Mouse (Mus musculus): Measurements from ENCODE around the gene Slc26a10. TPM values are rescaled to one million over a fixed set of nuclear protein-coding genes. Genes with fewer than 3 reads are reported as not detected.

Slc26a10 gene
- 5.5 and 6.6 TPM in 2 replicates for polyA plus RNA-seq (2012; rRNA removed)

DNA sequence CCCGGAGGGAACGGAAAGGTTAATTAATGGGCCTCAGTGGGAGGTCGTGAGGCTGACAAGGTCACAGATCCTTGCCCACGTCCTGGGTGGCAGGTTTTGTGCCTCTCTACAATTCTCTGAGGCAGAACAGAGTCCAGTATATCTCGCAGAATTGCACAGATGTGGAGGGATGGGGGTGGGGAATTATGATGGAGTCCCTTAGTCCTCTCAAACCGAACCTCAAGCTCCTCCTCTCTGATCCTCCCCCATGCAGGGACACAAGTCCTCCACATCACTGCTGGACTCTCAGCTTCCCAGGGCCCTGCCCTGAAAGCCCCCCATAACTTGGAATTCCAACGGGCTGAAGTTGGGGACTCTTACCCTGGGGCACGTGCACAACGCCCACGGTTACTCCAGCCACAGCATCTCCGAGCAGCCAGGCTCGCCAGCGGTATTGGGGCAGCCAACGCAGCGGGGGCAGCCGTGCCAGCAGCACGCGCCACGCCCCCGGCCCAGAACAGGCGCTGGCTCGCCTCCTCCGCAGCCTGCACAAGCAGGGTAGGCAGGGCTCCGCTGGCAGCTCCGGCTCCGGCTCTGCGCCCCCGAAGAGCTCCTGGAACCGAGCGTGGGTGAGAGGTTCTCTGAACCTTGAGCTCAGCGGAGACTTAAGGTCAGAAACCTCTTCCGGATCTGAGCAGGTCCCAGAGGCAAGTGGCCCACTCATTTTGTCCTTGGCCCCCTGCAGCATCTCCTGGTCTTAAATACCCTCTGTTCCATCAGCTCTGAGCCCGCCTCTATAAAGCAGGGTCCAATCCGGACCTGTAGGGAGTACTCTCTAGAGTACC lies at the start of gene Slc26a10:
TSS of gene Slc26a10 (minus strand) at position 775 of the 824 bp plus-strand sequence.
- peak in 1 of 2 experiments; percentile 70 for DNase-seq (ENCODE audit: extremely low spot score in 1 of 2, low spot score in 1 of 2)

GRCm38 (mm10) chr10:127228897-127229296 lies 48.5 kb upstream of the Slc26a10 start:
- peak in 1 of 2 experiments; percentile 91 for DNase-seq (ENCODE audit: extremely low spot score in 1 of 2, low spot score in 1 of 2)

- peak in 1 of 2 experiments; percentile 56 for DNase-seq (ENCODE audit: extremely low spot score in 1 of 2, low spot score in 1 of 2)
Observed at GRCm38 (mm10) chr10:127227163-127227562, 46.7 kb upstream of the Slc26a10 start.

DNA sequence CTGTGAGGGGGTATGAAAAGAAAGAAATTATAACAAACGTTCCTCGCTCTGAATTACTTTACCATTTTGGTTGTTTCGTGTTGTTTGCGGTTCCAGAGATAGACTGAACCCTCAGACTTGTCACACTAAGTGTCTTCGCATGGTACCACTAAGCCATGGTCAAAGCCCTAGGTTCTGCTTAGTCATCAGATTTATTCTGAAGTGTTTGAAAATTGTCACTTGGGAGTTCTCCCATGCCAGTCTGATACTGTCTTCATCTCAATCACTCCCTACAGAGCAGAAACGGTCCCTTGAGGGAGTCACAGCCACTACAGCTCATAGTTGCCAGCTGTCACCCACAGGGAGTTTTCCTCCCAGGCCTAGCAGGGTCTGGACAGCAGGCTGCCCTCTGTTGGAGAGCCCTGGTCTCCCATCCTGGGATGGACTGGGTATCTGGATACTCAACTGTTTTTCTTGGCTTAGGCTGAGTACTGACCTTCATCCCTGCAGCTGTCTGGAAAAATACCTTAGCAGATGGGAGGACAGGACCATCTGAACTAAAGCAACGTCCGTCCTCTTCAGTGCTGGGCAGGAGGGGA lies 46.0 kb upstream of the Slc26a10 start:
- DNase-seq (ENCODE audit: extremely low spot score in 1 of 2, low spot score in 1 of 2) = no peak

DNA sequence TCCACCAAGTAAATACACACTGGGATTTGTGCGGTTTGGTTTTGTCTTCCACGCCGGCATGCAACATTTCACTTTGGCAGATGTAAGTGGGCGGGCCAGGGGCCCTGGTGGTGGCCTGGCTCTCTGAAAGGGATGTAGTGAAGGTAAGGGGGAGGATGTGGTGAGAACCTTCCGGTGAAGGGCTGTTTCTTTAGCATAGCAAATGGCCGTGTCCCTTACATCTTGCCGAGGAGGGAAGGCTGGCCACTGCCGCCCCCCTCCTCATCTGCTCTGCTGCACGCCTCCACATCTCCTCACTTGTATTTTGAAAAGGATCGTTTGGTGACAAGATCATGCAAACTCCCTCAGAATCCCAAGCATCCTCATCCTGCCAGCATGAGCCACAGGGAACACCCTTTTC lies 45.3 kb upstream of the Slc26a10 start:
- DNase-seq (ENCODE audit: extremely low spot score in 1 of 2, low spot score in 1 of 2) = peak in 1 of 2 experiments; percentile 70

- no peak for DNase-seq (ENCODE audit: extremely low spot score in 1 of 2, low spot score in 1 of 2)
Observed at GRCm38 (mm10) chr10:127225213-127225612, 44.8 kb upstream of the Slc26a10 start.

GRCm38 (mm10) chr10:127218339-127218738 lies 37.9 kb upstream of the Slc26a10 start:
- no peak for DNase-seq (ENCODE audit: extremely low spot score in 1 of 2, low spot score in 1 of 2)

DNA sequence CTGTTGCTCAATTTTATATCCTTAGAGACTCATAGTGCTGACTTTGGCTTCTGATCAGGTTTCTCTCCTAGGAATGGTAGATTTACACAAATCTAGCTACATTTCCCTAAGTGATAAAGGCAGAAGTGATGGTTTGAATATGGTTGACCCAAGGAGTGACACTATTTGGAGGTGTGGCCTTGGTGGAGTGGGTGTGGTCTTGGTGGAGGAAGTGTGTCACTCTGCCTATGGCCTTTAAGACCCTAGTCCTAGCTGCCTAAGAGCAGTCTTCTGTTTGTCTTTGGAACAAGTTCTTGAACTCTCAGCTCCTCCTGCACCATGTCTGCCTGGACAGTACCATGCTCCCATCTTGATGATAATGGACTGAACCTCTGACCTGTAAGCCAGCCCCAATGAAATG lies 36.7 kb upstream of the Slc26a10 start:
- DNase-seq (ENCODE audit: extremely low spot score in 1 of 2, low spot score in 1 of 2) = no peak

DNA sequence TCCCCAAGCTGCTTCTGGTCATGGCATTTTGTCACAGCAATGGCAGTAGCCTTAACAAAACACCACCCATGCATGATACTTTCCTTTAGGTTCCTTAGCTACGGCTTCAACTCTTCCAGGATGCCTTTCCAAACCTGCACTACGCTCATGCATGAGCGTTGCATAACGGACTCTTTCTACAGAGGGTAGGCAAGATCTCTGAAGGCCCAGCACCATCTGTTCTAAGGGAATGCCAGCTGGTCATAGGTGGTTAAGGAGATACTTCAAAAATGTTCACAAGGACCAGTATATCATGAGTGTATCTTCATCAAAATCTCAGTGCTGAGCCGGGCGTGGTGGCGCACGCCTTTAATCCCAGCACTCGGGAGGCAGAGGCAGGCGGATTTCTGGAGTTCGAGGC lies 36.0 kb upstream of the Slc26a10 start:
- DNase-seq (ENCODE audit: extremely low spot score in 1 of 2, low spot score in 1 of 2) = peak in 1 of 2 experiments; percentile 74

DNA sequence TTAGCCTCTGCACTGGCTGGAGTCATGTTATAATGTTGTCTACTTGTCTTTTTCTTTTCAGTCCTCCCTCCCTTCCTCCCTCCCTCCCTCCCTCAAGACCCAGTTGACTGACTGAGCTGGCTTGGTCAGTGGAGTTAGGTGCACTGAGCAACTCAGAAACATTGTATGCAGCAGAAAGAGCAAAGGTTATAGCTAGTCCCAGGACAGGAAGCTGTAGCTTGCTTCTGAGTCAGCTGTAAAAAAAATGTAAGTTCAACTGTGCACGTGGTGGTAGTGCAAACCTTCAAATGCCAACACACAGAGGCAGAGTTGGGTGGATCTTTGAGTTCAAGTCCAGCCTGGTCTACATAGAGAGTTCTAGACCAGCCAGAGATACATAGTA lies 34.0 kb upstream of the Slc26a10 start:
- DNase-seq (ENCODE audit: extremely low spot score in 1 of 2, low spot score in 1 of 2) = no peak

GRCm38 (mm10) chr10:127213704-127214421 lies 33.4 kb upstream of the Slc26a10 start:
- no peak for DNase-seq (ENCODE audit: extremely low spot score in 1 of 2, low spot score in 1 of 2)

DNA sequence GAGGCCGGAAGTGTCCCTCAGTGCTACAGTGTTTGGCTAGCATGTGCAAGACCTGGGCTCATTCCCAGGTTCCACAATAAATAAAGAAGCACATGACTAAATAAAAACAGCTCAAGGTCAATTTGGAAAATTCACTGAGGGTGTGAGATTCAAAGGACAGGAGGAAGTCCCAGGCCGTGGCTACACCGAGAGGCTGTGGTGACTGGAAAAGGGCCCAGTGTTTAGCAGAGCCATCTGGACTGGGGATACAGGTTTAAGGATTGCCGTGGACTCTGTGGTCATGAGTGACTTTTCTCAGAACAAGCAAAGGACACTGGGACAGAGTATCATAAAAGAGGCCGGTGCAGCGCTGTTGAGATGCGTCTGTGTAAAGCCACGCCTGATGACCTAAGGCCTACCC lies 32.8 kb upstream of the Slc26a10 start:
- no peak for DNase-seq (ENCODE audit: extremely low spot score in 1 of 2, low spot score in 1 of 2)

GRCm38 (mm10) chr10:127211414-127211854 lies 31.0 kb upstream of the Slc26a10 start, which contains the start of gene Pip4k2c:
Gene Pip4k2c, minus strand, starts transcription at chr10:127211585.
- peak; percentile 85 to 93 for DNase-seq (ENCODE audit: extremely low spot score in 1 of 2, low spot score in 1 of 2)

GRCm38 (mm10) chr10:127210961-127211405 lies 30.5 kb upstream of the Slc26a10 start:
- no peak for DNase-seq (ENCODE audit: extremely low spot score in 1 of 2, low spot score in 1 of 2)

DNA sequence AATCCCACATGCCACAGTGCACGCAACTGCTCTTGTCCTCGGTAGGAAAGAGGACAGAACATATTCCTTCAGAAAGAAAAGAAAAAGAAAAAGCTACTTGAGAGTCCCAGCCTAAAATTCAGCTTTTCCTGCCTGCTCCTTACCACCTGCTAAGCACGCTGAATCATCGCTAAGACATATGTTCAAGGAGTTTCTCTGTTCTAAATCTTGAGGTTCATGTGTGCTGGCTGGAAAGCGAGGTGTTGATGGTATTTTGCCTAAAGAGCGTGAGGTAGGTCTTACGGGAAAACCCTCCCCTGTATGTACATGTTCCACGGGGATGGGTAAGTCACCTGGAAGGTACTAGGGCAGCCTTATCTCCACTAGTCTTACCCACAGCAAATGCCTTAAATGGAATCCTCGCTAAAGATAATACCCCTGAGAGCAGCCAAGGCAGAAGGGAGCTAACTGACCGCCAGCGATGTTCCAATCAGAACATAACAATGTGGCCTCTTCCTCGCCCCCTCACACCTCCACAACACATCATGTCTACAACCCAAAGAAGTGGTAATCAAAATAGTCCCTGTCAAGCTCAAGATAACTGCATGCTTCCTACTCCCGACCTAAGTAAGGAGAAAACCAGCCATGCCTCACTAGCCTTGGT lies 29.6 kb upstream of the Slc26a10 start:
- no peak for DNase-seq (ENCODE audit: extremely low spot score in 1 of 2, low spot score in 1 of 2)

- DNase-seq (ENCODE audit: extremely low spot score in 1 of 2, low spot score in 1 of 2) = peak in 1 of 2 experiments; percentile 75
Observed at GRCm38 (mm10) chr10:127208921-127209320, 28.5 kb upstream of the Slc26a10 start.

- no peak for DNase-seq (ENCODE audit: extremely low spot score in 1 of 2, low spot score in 1 of 2)
Observed at GRCm38 (mm10) chr10:127205373-127205772, 24.9 kb upstream of the Slc26a10 start.

- no peak for DNase-seq (ENCODE audit: extremely low spot score in 1 of 2, low spot score in 1 of 2)
Observed at GRCm38 (mm10) chr10:127204589-127204988, 24.1 kb upstream of the Slc26a10 start.

GRCm38 (mm10) chr10:127203106-127203505 lies 22.7 kb upstream of the Slc26a10 start:
- no peak for DNase-seq (ENCODE audit: extremely low spot score in 1 of 2, low spot score in 1 of 2)

DNA sequence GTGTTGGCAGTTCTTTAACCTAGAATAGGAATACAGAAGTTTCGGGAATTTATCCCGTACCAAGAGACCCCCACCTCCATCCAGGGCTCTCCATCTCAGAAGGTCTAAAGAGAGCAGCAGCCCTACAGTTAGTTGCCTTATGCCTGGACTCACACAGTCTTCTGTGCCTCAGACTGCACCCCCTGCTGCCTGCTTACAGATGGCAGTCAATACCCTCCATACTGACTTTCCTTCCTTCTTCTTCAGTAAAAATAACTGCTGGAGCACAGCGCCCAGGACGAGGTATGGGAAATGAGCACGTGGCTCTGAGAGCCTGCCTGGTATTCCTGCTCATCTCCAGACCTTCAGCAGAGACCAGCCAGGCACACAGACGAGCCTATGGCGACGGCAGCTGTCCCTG lies 19.8 kb upstream of the Slc26a10 start:
- no peak for DNase-seq (ENCODE audit: extremely low spot score in 1 of 2, low spot score in 1 of 2)

- no peak for DNase-seq (ENCODE audit: extremely low spot score in 1 of 2, low spot score in 1 of 2)
Observed at GRCm38 (mm10) chr10:127199474-127199873, 19.0 kb upstream of the Slc26a10 start.

All from frontal cortex, adult 2 months (tissue).